Mouse (Mus musculus): ENCODE measurements around the gene Des.

Gene Des

GRCm38 (mm10) chr1:75413749-75414148 is 53.6 kb downstream of the Des start:
- DNase-seq (ENCODE audit: extremely low read depth, low read depth), result no peak

Data from MEL-GATA-1-ER (cell line).